Mouse (Mus musculus) mouse trophoblast stem cell (cell line): ENCODE measurements around the gene Gak.
"Not testable (repeated sequence)": the region's sequence is repeated elsewhere in the genome, so short reads cannot be mapped to it uniquely, and the experiment has no call there.

Experiments used
- in situ Hi-C, 2 experiments: fragments of 300-500 bp; cut with MseI, MboI; formaldehyde crosslinking; loops; 2 replicates in 1 of 2; 3 replicates in 1 of 2; pipeline ENCODE4 v1.15.1; 2025

Gene Gak

GRCm38 (mm10) chr5:108655891-108656650 is 26.5 kb upstream of the Gak start:
- in situ Hi-C loops, result no loop called here

- in situ Hi-C loops, result no loop called here
Observed at GRCm38 (mm10) chr5:108655381-108655780, 25.8 kb upstream of the Gak start.

GRCm38 (mm10) chr5:108654444-108654990 is 25.0 kb upstream of the Gak start:
- in situ Hi-C loops, result no loop called here

GRCm38 (mm10) chr5:108653341-108653740 is 23.8 kb upstream of the Gak start:
- in situ Hi-C loops, result no loop called here

GRCm38 (mm10) chr5:108651823-108652222 is 22.3 kb upstream of the Gak start:
- in situ Hi-C loops, result no loop called here

- in situ Hi-C loops, result no loop called here
Observed at GRCm38 (mm10) chr5:108651136-108651720, 21.7 kb upstream of the Gak start.

- in situ Hi-C loops, result no loop called here
Observed at GRCm38 (mm10) chr5:108650341-108650740, 20.8 kb upstream of the Gak start.

- in situ Hi-C loops, result no loop called here
Observed at GRCm38 (mm10) chr5:108648937-108649576, 19.5 kb upstream of the Gak start.

- in situ Hi-C loops, result no loop called here
Observed at GRCm38 (mm10) chr5:108647820-108648465, 18.4 kb upstream of the Gak start.

- in situ Hi-C loops, result no loop called here
Observed at GRCm38 (mm10) chr5:108647311-108647710, 17.8 kb upstream of the Gak start.

GRCm38 (mm10) chr5:108646343-108646660 is 16.7 kb upstream of the Gak start:
- in situ Hi-C loops, result no loop called here

- in situ Hi-C loops, result no loop called here
Observed at GRCm38 (mm10) chr5:108645651-108646342, 16.2 kb upstream of the Gak start.

GRCm38 (mm10) chr5:108643674-108644073 is 14.1 kb upstream of the Gak start:
- in situ Hi-C loops, result no loop called here

GRCm38 (mm10) chr5:108636172-108636571 is 6.6 kb upstream of the Gak start:
- in situ Hi-C loops, result no loop called here

GRCm38 (mm10) chr5:108634088-108634487 is 4.5 kb upstream of the Gak start:
- in situ Hi-C loops, result not testable (repeated sequence)

- in situ Hi-C loops, result no loop called here
Observed at GRCm38 (mm10) chr5:108633676-108634075, 4.1 kb upstream of the Gak start.

GRCm38 (mm10) chr5:108628891-108629633 is 493 bp downstream of the Gak start:
- in situ Hi-C loops, result no loop called here

- in situ Hi-C loops, result no loop called here
Observed at GRCm38 (mm10) chr5:108626050-108626660, 3.4 kb downstream of the Gak start.

GRCm38 (mm10) chr5:108621870-108622269 is 7.7 kb downstream of the Gak start:
- in situ Hi-C loops, result no loop called here

GRCm38 (mm10) chr5:108610426-108610825 is 19.1 kb downstream of the Gak start:
- in situ Hi-C loops, result no loop called here
